Mouse (Mus musculus) frontal cortex, postnatal 10 days (tissue): ENCODE results near the gene Adgrg3.
A peak's percentile ranks its signal among the peaks of the same experiment; 100 is the strongest.

ENCODE experiments used
- DNase-seq, 2 experiments: peaks; one replicate each; pipeline ENCODE4 v3.0.0; 2022; ENCODE audit warnings: low spot score in 2 of 2, mixed read lengths in 1 of 2

Adgrg3 gene

DNA sequence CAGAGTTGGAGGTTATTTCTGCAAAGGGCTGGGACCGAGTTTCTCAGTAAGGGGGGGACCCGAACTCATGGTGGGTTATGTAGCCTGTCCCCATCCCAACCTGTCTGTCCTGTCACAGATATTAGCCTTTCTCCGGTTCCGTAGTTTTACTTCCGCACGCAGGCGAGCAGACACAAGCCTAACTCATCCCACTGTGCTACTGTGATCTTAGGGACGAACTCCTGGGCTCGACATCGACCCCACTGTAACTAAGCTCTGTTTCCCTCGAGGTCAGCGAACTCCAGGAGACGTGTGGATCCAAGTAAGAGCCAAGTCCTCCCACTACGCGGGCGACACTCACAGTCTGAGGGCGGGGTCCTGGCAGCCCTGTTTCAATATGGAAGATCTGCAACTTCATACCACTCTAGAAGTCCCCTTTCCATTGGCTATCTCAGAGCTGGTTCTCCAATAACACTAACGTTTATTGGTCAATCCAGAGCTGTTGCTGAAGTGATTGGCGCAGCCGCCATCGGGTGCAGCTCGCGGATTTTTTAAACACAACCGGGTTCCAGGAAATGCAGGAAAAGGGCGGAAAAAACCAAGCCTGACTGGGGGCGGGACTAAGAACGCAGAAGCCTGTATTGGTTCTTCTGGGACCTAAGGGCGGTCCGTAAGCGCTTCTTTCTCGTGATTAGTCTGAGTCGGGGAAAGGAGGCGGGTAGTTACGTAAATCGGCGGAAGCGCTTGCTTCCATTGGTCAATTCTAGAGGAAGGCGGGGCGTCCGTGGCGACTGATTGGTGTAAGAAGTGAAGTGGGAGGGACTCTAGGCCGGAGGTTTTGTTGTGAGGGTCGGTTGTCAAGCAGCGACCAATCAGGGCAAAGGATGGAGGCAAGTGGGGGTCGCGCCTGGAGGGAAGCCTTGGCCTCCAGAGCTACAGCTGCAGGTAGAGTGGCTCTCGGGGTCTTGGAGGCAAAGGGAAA lies 63.2 kb downstream of the Adgrg3 start, which contains the start of gene Katnb1:
Gene Katnb1 (plus strand): TSS at position 806 of the 961 bp plus-strand sequence.
- DNase-seq, result peak; percentile 97 to 99

GRCm38 (mm10) chr8:95081650-95082049 lies 64.2 kb downstream of the Adgrg3 start:
- no peak for DNase-seq

DNA sequence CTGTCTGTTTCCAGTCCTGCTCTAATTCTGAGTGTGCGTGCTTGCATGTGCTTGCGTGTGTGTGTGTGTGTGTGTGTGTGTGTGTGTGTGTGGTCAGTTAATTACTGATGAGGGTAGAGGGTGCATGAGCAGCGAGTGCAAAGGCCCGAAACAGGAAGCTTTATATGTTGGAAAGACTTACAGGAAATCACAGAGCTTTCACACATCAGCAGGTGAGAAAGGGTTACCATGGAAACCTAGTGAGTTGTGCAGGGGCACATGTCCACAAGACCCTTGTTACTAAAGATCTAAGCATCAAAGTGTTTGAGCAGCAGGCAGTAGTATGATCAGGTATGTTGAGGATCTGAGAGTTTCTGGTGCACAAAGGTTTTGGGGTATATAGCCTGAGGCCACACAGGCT lies 66.8 kb downstream of the Adgrg3 start:
- DNase-seq, result no peak

- no peak for DNase-seq
Measured at GRCm38 (mm10) chr8:95084744-95085431, 67.4 kb downstream of the Adgrg3 start.

DNA sequence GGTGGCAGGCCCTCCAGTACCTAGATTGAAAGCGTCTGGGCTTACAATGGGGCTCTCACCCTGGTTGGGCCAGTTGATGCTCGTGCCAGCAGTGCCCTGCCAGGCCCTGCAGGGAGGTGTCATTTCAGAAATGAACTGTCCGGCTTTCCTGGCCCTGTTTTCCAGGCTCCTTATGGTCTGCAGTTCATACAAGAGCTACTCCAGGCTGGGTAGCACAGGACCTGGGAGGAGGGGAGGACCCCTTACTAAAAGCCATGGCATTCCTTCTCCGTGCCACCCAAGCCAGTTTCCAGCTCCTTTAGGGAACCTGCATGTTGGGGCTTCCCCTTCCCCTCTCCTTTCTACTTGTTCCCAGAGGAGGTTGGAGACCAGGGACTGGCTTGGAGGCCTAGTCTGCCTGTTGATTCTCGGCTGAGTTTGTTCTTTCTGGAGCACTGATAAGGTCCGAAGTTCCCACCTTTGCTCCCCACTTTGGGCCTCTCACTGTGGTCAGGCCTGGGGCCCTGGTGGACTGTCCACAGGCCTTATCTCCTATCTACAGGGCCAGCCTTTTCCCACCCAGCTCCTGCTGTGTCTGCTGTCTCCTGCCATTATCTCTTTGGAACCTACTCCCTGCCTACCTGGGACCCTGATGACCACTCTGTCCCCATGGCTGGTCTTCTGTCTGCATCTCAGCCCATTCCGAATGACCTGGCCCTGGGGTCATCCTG lies 68.1 kb downstream of the Adgrg3 start:
- DNase-seq, result no peak

- DNase-seq, result no peak
Measured at GRCm38 (mm10) chr8:95093574-95093973, 76.1 kb downstream of the Adgrg3 start.
